Mouse (Mus musculus) thymus, adult 2 months (tissue): ENCODE data around the gene Stxbp5.

Experiments used
- CTCF ChIP-seq: fragments of 200-500 bp; IDR thresholded peaks from 2 replicates; pipeline ENCODE4 v1.5.1; 2012; ENCODE audit warnings: mild to moderate bottlenecking, control low read depth, low read length, moderate library complexity, borderline replicate concordance; ENCODE audit not compliant: control insufficient read depth, poor library complexity, insufficient read depth; ENCODE audit errors: extremely low read depth
- POLR2A ChIP-seq: fragments of 200-500 bp; IDR thresholded peaks from 2 replicates; pipeline ENCODE4 v1.6.1; 2012; ENCODE audit warnings: mild to moderate bottlenecking, low read length, control low read depth, moderate library complexity; ENCODE audit not compliant: control insufficient read depth, poor library complexity, insufficient read depth; ENCODE audit errors: extremely low read depth

- no peak for TF ChIP-seq CTCF
- no peak for TF ChIP-seq POLR2A
These were observed 54.5 kb downstream of the Stxbp5 start for GRCm38 (mm10) chr10:9846408-9846807.
